Mouse (Mus musculus): ENCODE measurements at regions not wholly inside any gene's neighbourhood (a gene's known extent, or its start where the extent isn't known, plus 50 kb on each side); places are given as distances from the start of the nearest gene placed in this dataset.

GRCm38 (mm10) chr17:51405059-51405458 lies 225.9 kb upstream of the Tbc1d5 start:
- DNase-seq (ENCODE audit: low spot score in 2 of 2) = no peak

GRCm38 (mm10) chr17:51397973-51398372 lies 218.8 kb upstream of the Tbc1d5 start:
- DNase-seq (ENCODE audit: low spot score in 2 of 2) = no peak

DNA sequence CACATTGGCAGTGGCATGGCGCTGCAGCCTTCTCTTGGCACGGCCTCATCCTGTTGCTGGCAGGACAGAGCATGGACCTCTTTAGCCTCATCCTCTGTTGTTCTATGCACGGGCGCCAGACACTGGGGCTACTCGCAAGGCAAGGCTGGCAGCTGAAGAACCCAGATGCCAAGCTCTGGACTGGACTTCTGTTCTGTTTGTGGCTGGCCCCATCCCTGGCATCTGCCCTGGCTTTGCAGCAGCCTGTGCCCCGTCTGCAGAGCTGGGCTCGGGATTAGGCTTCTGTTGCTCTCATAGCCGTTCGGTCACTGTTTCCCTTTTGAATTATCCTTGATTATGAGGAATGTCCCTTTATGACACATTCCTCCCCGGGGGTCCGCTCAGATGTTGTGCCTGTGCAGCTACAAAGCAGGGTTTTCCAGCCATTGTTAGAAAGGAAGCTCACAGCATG lies 214.6 kb upstream of the Tbc1d5 start:
- DNase-seq (ENCODE audit: low spot score in 2 of 2) = peak; percentile 43 to 44

DNA sequence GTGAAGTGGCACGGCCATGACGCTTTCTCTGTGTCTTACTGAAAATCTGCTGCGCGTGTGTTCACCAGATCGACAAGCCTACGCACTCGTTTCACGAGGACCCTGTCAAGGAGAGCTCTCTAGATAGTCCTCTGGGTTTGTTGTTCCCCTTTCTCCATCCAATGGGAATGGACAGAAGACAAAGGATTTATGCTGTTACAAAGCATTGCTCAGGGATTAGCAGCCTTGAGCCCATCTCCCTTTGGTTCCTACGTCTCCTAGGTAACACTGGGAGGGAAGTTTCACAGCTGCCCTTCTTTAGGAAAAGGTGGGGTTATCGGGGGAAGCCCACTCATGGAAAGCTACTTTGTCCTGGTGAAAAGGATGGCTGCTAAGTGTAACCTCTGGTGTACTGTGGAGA lies 212.7 kb upstream of the Tbc1d5 start:
- DNase-seq (ENCODE audit: low spot score in 2 of 2) = no peak

- DNase-seq (ENCODE audit: low spot score in 2 of 2) = no peak
These were observed 203.4 kb upstream of the Tbc1d5 start for GRCm38 (mm10) chr17:51382552-51382951.

GRCm38 (mm10) chr17:51371937-51372479 lies 192.9 kb upstream of the Tbc1d5 start:
- no peak for DNase-seq (ENCODE audit: low spot score in 2 of 2)

DNA sequence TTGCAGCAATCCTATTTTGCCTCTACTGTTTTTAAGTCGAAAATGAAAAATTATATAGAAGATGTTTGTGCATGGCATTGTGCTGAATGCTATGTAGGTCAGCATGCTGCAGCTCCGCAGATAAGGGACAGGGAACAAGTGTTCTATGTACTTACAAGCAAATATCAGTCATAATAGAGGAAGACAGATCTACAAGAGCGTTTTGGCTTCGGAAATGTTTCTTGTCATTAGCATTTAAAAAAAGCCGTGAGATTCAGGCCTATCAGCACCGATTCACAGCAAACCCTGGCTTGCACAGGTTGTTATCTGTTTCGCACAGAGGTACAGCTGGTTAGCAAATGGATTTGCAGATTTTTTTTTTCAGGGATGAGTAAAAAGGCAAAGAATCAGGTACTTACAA lies 191.8 kb upstream of the Tbc1d5 start:
- no peak for DNase-seq (ENCODE audit: low spot score in 2 of 2)

DNA sequence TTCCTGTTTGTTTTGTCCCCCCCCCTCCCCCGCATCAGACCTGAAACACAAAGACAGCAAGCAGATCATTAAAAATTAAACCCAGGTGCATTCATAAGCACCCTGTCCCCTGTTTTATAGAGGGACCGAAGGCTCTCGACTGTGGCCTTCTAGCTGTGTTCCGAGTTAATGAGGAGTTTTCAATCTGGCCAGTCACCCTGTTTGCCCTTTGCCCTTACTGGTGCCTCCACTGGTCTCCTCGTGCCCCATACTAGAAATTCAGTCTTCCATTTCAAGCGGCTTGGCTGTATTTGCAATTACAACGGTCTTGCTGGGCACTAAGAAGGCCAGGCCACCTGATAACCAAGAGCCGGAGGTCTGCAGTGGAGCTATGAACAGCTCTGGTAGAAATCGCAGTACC lies 190.9 kb upstream of the Tbc1d5 start:
- no peak for DNase-seq (ENCODE audit: low spot score in 2 of 2)

DNA sequence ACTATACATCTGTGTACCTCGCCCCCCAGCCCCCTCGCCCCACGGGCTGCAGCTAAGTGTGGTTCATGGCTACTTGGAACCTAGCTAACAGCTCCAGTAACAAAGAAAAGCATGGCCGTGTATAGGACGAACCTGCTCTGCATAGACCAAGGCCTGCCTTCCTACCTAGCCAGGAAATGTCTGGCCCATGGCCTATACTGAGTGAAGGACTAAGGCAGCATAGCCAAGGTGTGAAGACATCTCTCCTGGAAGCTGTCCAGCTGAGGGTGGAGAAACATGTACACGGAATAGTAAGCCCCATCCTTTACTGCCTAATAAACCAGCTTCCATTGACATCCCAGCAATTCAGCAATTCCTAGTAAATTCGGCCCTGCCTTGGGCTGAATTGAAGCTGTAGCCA lies 183.6 kb upstream of the Tbc1d5 start:
- no peak for DNase-seq (ENCODE audit: low spot score in 2 of 2)

GRCm38 (mm10) chr17:51362271-51362670 lies 183.1 kb upstream of the Tbc1d5 start:
- peak in 1 of 2 experiments; percentile 23 for DNase-seq (ENCODE audit: low spot score in 2 of 2)

DNA sequence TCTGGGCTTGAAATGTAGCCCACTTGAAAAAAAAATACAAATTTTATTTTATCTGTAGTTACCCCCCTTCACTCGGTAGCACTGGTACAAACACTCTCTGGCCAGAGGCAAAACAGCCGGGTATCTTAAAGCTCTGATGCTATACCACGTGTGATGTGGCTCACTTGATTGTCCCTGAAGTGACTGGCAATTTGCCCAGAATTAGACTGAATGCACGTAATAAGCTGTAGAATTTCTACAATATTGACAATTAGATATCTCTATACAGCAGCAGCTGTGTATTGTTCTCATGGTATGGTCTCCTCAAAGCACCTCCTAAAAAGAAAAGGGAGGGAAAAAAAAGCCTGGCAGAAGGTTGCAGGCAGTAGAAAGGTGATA lies 179.2 kb upstream of the Tbc1d5 start:
- DNase-seq (ENCODE audit: low spot score in 2 of 2) = no peak

DNA sequence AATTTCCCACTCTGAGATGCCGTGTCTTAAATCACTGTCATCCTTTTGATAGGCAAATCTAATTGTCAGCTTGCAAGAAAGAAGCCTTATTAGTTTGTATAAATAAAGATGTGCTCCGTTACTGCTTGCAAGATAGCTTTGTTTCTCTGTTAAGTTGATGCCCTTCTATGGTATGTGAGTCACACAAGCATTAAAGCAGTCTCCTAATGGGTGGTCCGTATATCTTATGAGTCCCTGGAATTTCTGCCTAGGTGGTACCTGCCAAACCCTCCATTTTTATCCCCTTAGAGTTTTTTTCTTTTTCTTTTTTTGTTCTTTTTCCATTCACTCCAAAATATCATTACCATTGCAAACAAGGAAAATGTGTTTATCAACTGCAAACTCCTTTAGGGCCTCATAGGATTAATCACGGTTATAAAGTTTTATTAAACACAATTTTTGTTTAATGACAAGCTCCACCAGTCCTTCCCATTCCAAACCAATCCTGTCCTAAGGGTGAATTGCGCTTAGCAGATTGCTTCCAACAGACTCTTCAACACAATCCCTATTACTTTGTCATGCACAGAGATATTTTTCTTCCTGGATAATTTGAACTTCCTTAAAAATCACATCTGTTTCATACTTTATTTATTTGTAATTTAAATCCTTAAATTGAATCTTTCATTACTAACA lies 178.7 kb upstream of the Tbc1d5 start:
- DNase-seq (ENCODE audit: low spot score in 2 of 2) = no peak

GRCm38 (mm10) chr17:51356447-51356846 lies 177.3 kb upstream of the Tbc1d5 start:
- DNase-seq (ENCODE audit: low spot score in 2 of 2) = no peak

GRCm38 (mm10) chr17:51321868-51322267 lies 142.7 kb upstream of the Tbc1d5 start:
- no peak for DNase-seq (ENCODE audit: low spot score in 2 of 2)

DNA sequence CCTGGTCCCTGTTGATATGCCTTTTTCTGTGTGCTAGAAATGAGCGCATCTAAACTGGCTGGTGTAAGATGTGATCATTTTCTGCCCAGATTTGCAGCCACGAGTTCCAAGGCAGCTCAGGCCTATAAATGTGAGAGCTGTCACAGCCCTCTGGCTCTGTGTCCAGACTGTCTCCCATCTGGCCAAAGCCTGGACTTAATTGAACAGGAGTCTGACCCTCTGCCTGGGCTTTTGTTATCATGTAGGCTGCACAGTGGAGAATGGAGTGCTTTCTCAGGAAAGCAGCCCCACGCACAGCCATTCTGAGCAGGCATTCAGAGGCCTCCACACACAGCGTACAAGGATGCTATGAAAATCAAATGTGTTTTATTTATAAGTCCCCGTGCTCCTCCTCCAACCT lies 141.9 kb upstream of the Tbc1d5 start:
- DNase-seq (ENCODE audit: low spot score in 2 of 2) = peak; percentile 31 to 43

- DNase-seq (ENCODE audit: low spot score in 2 of 2) = no peak
These were observed 125.8 kb upstream of the Tbc1d5 start for GRCm38 (mm10) chr17:51304964-51305363.

GRCm38 (mm10) chr17:51290741-51291140 lies 111.6 kb upstream of the Tbc1d5 start:
- no peak for DNase-seq (ENCODE audit: low spot score in 2 of 2)

GRCm38 (mm10) chr17:51288751-51289150 lies 109.6 kb upstream of the Tbc1d5 start:
- peak in 1 of 2 experiments; percentile 23 for DNase-seq (ENCODE audit: low spot score in 2 of 2)

- no peak for DNase-seq (ENCODE audit: low spot score in 2 of 2)
These were observed 108.7 kb upstream of the Tbc1d5 start for GRCm38 (mm10) chr17:51287878-51288277.

DNA sequence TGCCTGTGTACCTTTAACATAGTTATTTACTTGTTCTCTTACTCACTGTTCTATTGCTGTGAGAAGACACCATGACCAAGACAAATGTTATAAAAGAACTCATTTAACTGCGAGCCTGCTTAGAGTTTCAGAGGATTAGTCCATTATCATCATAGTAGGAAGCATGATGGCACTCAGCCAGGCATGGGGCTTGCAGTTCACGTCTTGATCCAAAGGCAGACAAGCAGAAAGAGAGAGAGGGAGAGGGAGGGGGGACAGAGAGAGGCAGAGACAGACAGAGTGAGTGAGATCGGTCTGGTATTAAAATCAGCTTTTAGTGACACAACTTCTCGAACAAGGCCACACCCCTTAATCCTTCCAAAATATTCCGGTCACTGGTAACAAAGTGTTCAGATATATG lies 106.2 kb upstream of the Tbc1d5 start:
- no peak for DNase-seq (ENCODE audit: low spot score in 2 of 2)

GRCm38 (mm10) chr17:51278771-51279170 lies 99.6 kb upstream of the Tbc1d5 start:
- DNase-seq (ENCODE audit: low spot score in 2 of 2) = no peak

GRCm38 (mm10) chr17:51278094-51278493 lies 98.9 kb upstream of the Tbc1d5 start:
- DNase-seq (ENCODE audit: low spot score in 2 of 2) = no peak

- no peak for DNase-seq (ENCODE audit: low spot score in 2 of 2)
These were observed 98.0 kb upstream of the Tbc1d5 start for GRCm38 (mm10) chr17:51277161-51277560.

- DNase-seq (ENCODE audit: low spot score in 2 of 2) = no peak
These were observed 92.9 kb upstream of the Tbc1d5 start for GRCm38 (mm10) chr17:51272025-51272424.
